ENCODE assay signal across 8 mouse cellular contexts in genomic region chr2:168955850-168956346, GRCm38 (mm10). TPM values are rescaled to one million over a fixed set of nuclear protein-coding genes. Genes with fewer than 3 reads are reported as not detected.
DNase-seq lines count a peak whose midpoint lies in the region; ATAC-seq lines count a peak whose summit lies in the region.

No protein-coding gene starts in this region.

- H3K4me2 ChIP-seq in forebrain, embryonic 16.5 days (ENCODE audit: low read length): peak overlapping the region; percentile 94
- H3K4me2 ChIP-seq in limb, embryonic 12.5 days: peak overlapping the region; percentile 92
- peak overlapping the region; percentile 84 for H3K4me2 ChIP-seq in neural tube, embryonic 12.5 days (replicated peaks)

- no peak overlapping the region for H3K27ac ChIP-seq in forebrain, embryonic 16.5 days (ENCODE audit: low read length)
- peak overlapping the region; percentile 90 for H3K27ac ChIP-seq in limb, embryonic 12.5 days
- no peak overlapping the region for H3K27ac ChIP-seq in neural tube, embryonic 12.5 days

- ATAC-seq in forebrain, embryonic 16.5 days: no peak; the same call in 1 of the 2 replicates
- ATAC-seq in limb, embryonic 12.5 days (ENCODE audit: insufficient number of reproducible peaks, insufficient read depth, low FRiP score, low TSS enrichment, low read depth): no peak
- no peak for ATAC-seq in neural tube, embryonic 12.5 days (ENCODE audit: low FRiP score, low read depth)

- H3K4me1 ChIP-seq in forebrain, embryonic 16.5 days (replicated peaks; ENCODE audit: control insufficient read depth, insufficient read depth, low read length): peaks cover 17% of the 10 kb centered on the region
- peaks cover 18% of the 10 kb centered on the region for H3K4me1 ChIP-seq in limb, embryonic 12.5 days (replicated peaks)
- peaks cover 16% of the 10 kb centered on the region for H3K4me1 ChIP-seq in neural tube, embryonic 12.5 days

- H3K27me3 ChIP-seq in forebrain, embryonic 16.5 days (replicated peaks; ENCODE audit: control insufficient read depth, insufficient read depth, low read length): no peaks in the 10 kb centered on the region
- H3K27me3 ChIP-seq in limb, embryonic 12.5 days: no peaks in the 10 kb centered on the region
- no peaks in the 10 kb centered on the region for H3K27me3 ChIP-seq in neural tube, embryonic 12.5 days (replicated peaks)

- peak overlapping the region; percentile 83 for H3K4me3 ChIP-seq in forebrain, embryonic 16.5 days (replicated peaks; ENCODE audit: low read length)
- H3K4me3 ChIP-seq in limb, embryonic 12.5 days (replicated peaks): peak overlapping the region; percentile 84
- peak overlapping the region; percentile 9; the same call in 1 of the 2 replicates for H3K4me3 ChIP-seq in neural tube, embryonic 12.5 days

- no peaks in the 10 kb centered on the region for H3K36me3 ChIP-seq in forebrain, embryonic 16.5 days (ENCODE audit: control insufficient read depth, insufficient read depth)
- H3K36me3 ChIP-seq in limb, embryonic 12.5 days: peaks cover 17% of the 10 kb centered on the region
- peaks cover 13% of the 10 kb centered on the region; the same call in 1 of the 2 replicates for H3K36me3 ChIP-seq in neural tube, embryonic 12.5 days

- H3K9me3 ChIP-seq in forebrain, embryonic 16.5 days (ENCODE audit: control insufficient read depth, low read length): no peaks in the 10 kb centered on the region
- no peaks in the 10 kb centered on the region for H3K9me3 ChIP-seq in limb, embryonic 12.5 days
- H3K9me3 ChIP-seq in neural tube, embryonic 12.5 days: no peaks in the 10 kb centered on the region

- peak overlapping the region; percentile 93 for H3K9ac ChIP-seq in forebrain, embryonic 16.5 days (replicated peaks; ENCODE audit: low read depth, low read length)
- H3K9ac ChIP-seq in limb, embryonic 12.5 days (replicated peaks): no peak overlapping the region
- H3K9ac ChIP-seq in neural tube, embryonic 12.5 days: no peak overlapping the region

- DNase-seq in kidney, adult 9 months: peak; percentile 20
- DNase-seq in kidney, adult 18-20 months: no peak
- peak; percentile 99 for DNase-seq in R1 (ENCODE audit: low read depth, low spot score)
- no peak for DNase-seq in gastrocnemius, postnatal 4 days (ENCODE audit: low spot score in 2 of 2)
- DNase-seq in urinary bladder, adult 2 months (ENCODE audit: low spot score): no peak

- WGBS in forebrain, embryonic 16.5 days: 41% methylated on average over 10 of the region's 10 CpGs
- 46% methylated on average over 10 of the region's 10 CpGs for WGBS in limb, embryonic 12.5 days
- WGBS in neural tube, embryonic 12.5 days: 47% methylated on average over 10 of the region's 10 CpGs

RNA-seq across cellular contexts. Expression of gene Zfp64, which starts 0.5 kb away (rescaled TPM):
- 32.7 and 33.3 TPM in 2 replicates for polyA plus RNA-seq in forebrain, embryonic 16.5 days (2015; fragmentation: Nextera tagmentation; extraction: Ambion mirVana)
- 52.6 and 54.0 TPM in 2 replicates for polyA plus RNA-seq in limb, embryonic 12.5 days (2016; fragmentation: Nextera tagmentation; extraction: Ambion mirVana)
- 30.8 and 31.3 TPM in 2 replicates for polyA plus RNA-seq in neural tube, embryonic 12.5 days (2016; fragmentation: Nextera tagmentation; extraction: Ambion mirVana)
- total RNA-seq in gastrocnemius, postnatal 4 days (2021): 10 to 100 TPM; 15.7 to 16.4 TPM
- 13.4 and 14.3 TPM in 2 replicates for polyA plus RNA-seq in urinary bladder, adult 2 months (2012; rRNA removed)

Comparison
In these comparisons a context has a peak if more than half of its experiments do, and no peak if none do; other contexts are left out.
1. DNase-seq: peak in kidney, adult 9 months (single experiment) and R1 (single experiment); none in kidney, adult 18-20 months (single experiment), gastrocnemius, postnatal 4 days (0 of 2) and urinary bladder, adult 2 months (single experiment).
2. H3K4me3 ChIP-seq: peak in every context shown above with its lines; median percentile 84 in limb, embryonic 12.5 days; 83 in forebrain, embryonic 16.5 days; 9 in neural tube, embryonic 12.5 days.
3. Peak in every context shown above with its lines, with median percentiles within 50 percentile points of each other: H3K4me2 ChIP-seq.